Mouse (Mus musculus) stomach, embryonic 16.5 days (tissue): ENCODE data around the gene Ddx23. TPM values are rescaled to one million over a fixed set of nuclear protein-coding genes. Genes with fewer than 3 reads are reported as not detected.
A peak's percentile ranks its signal among the peaks of the same experiment; 100 is the strongest.

Experiments
- ATAC-seq: fragments of 200-750 bp; cut with Nextera tagmentation; 2 replicates; pipeline ENCODE4 v1.8.0; 2017; ENCODE audit warnings: moderate number of reproducible peaks, moderate TSS enrichment; ENCODE audit not compliant: insufficient read depth, low FRiP score
- H3K27ac ChIP-seq: fragments of 300-500 bp; sonication (generic); 2 replicates; pipeline ENCODE4 v1.5.1; 2014; ENCODE audit warnings: low read length
- H3K27me3 ChIP-seq: fragments of 300-500 bp; sonication (generic); 2 replicates; pipeline ENCODE4 v1.6.1; 2014; ENCODE audit warnings: low read length, control low read depth, mixed read lengths; ENCODE audit not compliant: control insufficient read depth, insufficient read depth
- H3K36me3 ChIP-seq: fragments of 300-500 bp; sonication (generic); 2 replicates; pipeline ENCODE4 v1.6.1; 2014; ENCODE audit warnings: low read length; ENCODE audit not compliant: control insufficient read depth, insufficient read depth
- H3K4me1 ChIP-seq: fragments of 300-500 bp; sonication (generic); 2 replicates; pipeline ENCODE4 v1.6.1; 2014; ENCODE audit warnings: low read length, control low read depth, mixed read lengths; ENCODE audit not compliant: control insufficient read depth, insufficient read depth
- H3K4me2 ChIP-seq: fragments of 300-500 bp; sonication (generic); 2 replicates; pipeline ENCODE4 v1.6.1; 2014; ENCODE audit warnings: low read depth, low read length, mixed read lengths
- H3K4me3 ChIP-seq: fragments of 300-500 bp; sonication (generic); replicated peaks from 2 replicates; pipeline ENCODE4 v1.5.1; 2014; ENCODE audit warnings: mild to moderate bottlenecking, low read length
- H3K9ac ChIP-seq: fragments of 300-500 bp; sonication (generic); 2 replicates; pipeline ENCODE4 v1.6.1; 2014; ENCODE audit warnings: low read length
- H3K9me3 ChIP-seq: fragments of 300-500 bp; sonication (generic); replicated peaks from 2 replicates; pipeline ENCODE4 v1.6.1; 2016; ENCODE audit warnings: low read length, control low read depth; ENCODE audit not compliant: control insufficient read depth
- WGBS: fragments of 180-500 bp; shearing (Covaris S2); extraction: QIAGEN DNeasy Blood & Tissue Kit; methylation state at CpG from one replicate; pipeline ENCODE4 v1.1.7; 2014; 5-methylcytosine and 5-hydroxymethylcytosine counted together
- polyA plus RNA-seq: library from polyadenylated mRNA; unstranded; fragments of >200 nt; fragmentation: Nextera tagmentation; extraction: Ambion mirVana; gene quantifications from 2 replicates; pipeline ENCODE4 v1.2.1, GENCODE M21; 2015

The Ddx23 gene
- polyA plus RNA-seq, 1 experiment from 2014 or later: 18.6 TPM

DNA sequence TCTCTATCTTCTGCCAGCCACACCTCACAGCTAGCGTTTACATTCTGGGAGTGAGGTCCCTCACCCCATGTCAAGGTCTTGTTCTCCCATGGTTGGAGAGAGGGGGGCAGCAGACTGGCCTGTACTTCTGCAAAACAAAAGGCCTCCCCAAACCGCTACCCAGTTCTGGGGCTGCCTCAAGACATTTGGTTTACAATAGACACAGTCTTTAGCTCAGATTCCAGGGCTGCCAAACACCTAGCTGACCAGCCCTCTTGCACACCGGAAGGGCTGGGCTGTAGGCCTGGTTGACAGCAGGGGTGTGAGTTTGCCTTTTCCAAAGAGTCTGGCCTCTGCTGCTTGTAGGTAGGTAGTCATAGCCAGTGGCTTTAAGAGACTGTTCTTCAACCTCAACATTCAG is 25.5 kb downstream of the Ddx23 start:
- 46% methylated on average over 3 of the region's 3 CpGs for WGBS
- H3K4me2 ChIP-seq: no peak overlapping the region
- H3K4me3 ChIP-seq: no peak overlapping the region
- H3K4me1 ChIP-seq: peaks cover 31% of the 10 kb centered on the region
- no peak for ATAC-seq
- peaks cover 8% of the 10 kb centered on the region for H3K27me3 ChIP-seq
- H3K36me3 ChIP-seq: no peaks in the 10 kb centered on the region
- H3K9ac ChIP-seq: no peak overlapping the region
- H3K27ac ChIP-seq: no peak overlapping the region
- no peaks in the 10 kb centered on the region for H3K9me3 ChIP-seq

- Histone ChIP-seq H3K4me3 (no peak overlapping the region), H3K4me2 (no peak overlapping the region), H3K9me3 (no peaks in the 10 kb centered on the region), H3K9ac (no peak overlapping the region), H3K27me3 (peaks cover 8% of the 10 kb centered on the region), H3K27ac (no peak overlapping the region), H3K4me1 (peaks cover 36% of the 10 kb centered on the region), H3K36me3 (no peaks in the 10 kb centered on the region)
- 61% methylated on average over 5 of the region's 5 CpGs for WGBS
- ATAC-seq: no peak
Measured at GRCm38 (mm10) chr15:98636517-98636916, 26.2 kb downstream of the Ddx23 start.

- H3K9me3 ChIP-seq: no peaks in the 10 kb centered on the region
- H3K9ac ChIP-seq: peak overlapping the region; percentile 83
- H3K4me3 ChIP-seq: peak overlapping the region; percentile 75
- peaks cover 40% of the 10 kb centered on the region for H3K4me1 ChIP-seq
- no peaks in the 10 kb centered on the region for H3K36me3 ChIP-seq
- no peak for ATAC-seq
- H3K27me3 ChIP-seq: peaks cover 12% of the 10 kb centered on the region
- H3K4me2 ChIP-seq: peak overlapping the region; percentile 95
- H3K27ac ChIP-seq: peak overlapping the region; percentile 72; the same call in 1 of the 2 replicates
- 4% methylated on average over 21 of the region's 21 CpGs for WGBS
Measured at GRCm38 (mm10) chr15:98635291-98635841, 27.3 kb downstream of the Ddx23 start.

- Histone ChIP-seq H3K9ac (peak overlapping the region; percentile 83), H3K36me3 (no peaks in the 10 kb centered on the region), H3K4me1 (peaks cover 37% of the 10 kb centered on the region), H3K27ac (peak overlapping the region; percentile 72; the same call in 1 of the 2 replicates), H3K27me3 (peaks cover 16% of the 10 kb centered on the region), H3K9me3 (no peaks in the 10 kb centered on the region), H3K4me3 (peak overlapping the region; percentile 75), H3K4me2 (peak overlapping the region; percentile 95)
- peak; percentile 61 for ATAC-seq
- 1% methylated on average over 51 of the region's 65 CpGs for WGBS
Measured at GRCm38 (mm10) chr15:98634541-98635081, 28.1 kb downstream of the Ddx23 start.

DNA sequence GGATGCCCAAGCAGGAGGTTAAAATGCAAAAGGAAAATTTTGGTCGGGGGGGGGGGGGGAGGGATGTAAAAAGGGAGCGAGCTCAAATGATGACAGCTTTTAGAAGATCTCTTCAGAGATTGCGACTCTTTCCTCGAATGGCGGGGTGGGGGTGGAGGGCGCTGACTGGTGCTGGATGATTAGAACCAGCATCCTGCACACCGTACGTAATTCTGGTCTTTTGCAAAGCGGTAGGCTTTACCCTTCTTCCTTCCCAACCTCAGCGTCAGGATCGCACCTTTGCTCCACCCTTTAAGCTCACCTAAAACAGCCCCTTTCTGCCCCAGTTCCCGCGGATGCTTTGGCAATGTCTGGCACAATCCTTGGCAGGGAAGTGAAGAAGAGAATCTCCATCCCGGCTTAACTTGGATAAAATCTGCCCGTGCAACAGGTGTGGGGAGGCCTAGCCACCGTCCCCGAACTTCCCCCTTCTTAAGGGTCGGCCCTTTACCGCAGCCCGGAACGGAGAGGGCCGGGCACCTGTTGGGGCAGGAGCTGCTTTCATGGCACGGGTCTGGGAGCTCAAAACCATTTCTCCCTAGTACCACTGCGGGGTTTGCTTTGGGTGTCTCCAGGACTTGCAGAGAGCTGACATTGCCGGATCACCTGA is 28.7 kb downstream of the Ddx23 start:
- WGBS: 2% methylated on average over 25 of the region's 25 CpGs
- Histone ChIP-seq H3K4me3 (peak overlapping the region; percentile 75), H3K27ac (0 out of 2 replicates have a peak overlapping the region, but pooled peaks have one; percentile 72), H3K36me3 (no peaks in the 10 kb centered on the region), H3K9me3 (no peaks in the 10 kb centered on the region), H3K27me3 (peaks cover 16% of the 10 kb centered on the region), H3K9ac (peak overlapping the region; percentile 83), H3K4me1 (peaks cover 43% of the 10 kb centered on the region), H3K4me2 (peak overlapping the region; percentile 95)
- no peak for ATAC-seq

DNA sequence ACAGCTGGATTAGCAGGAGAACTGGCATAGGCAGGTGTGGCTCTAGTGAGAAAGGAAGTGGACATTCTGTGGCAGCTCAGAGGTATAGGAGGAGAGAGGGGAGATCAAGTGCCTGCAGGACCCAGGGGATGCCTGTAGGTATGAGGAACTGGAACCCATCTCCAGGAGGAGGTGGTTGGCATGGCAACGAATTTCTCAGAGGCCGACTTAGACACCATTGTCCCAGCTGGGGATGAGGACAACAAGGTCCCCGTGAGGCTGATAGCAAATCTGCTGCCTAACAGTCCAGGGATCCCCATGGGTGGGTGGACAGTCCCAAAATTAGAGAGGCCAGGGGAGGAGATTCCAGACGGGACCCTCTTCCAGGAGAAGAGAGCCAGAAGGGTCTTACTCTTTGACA is 29.8 kb downstream of the Ddx23 start:
- ATAC-seq: no peak
- no peak overlapping the region; the same call in 1 of the 2 replicates for H3K27ac ChIP-seq
- no peaks in the 10 kb centered on the region for H3K9me3 ChIP-seq
- peak overlapping the region; percentile 74 for H3K9ac ChIP-seq
- H3K4me2 ChIP-seq: peak overlapping the region; percentile 95
- peaks cover 53% of the 10 kb centered on the region for H3K4me1 ChIP-seq
- WGBS: 7% methylated on average over 4 of the region's 4 CpGs
- H3K36me3 ChIP-seq: no peaks in the 10 kb centered on the region
- peaks cover 16% of the 10 kb centered on the region for H3K27me3 ChIP-seq
- peak overlapping the region; percentile 75 for H3K4me3 ChIP-seq

DNA sequence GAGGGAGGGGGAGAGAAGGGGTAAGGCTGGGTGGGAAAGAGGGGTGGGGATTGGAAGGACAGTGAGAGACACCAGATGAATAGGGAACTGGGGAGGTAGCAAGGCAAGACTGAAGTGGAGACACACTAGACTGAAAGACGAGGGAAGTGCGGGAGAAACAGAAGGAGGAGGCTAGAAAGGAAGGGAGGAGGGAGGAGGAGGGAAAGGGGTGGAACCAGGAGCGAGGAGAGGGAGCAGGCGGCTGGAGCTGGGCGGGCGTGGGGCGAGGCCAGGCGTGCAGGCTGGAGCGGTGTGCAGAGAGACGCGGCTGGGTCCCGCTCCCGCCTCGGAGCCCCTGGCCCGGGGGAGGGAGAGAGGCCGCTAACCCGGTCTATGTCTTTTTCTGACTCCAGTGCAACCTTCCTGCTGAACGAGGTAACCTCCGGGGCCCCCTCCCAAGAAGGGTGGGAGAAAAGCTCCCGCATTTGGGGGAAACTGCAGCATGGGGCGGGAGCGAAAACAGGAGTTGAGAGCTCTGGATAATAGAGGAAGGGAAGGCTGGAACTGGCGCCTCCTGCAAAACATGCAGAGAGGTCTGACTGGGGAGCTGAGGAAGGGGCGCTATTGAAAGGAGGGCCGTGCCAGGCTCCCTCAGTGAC is 30.5 kb downstream of the Ddx23 start:
- Histone ChIP-seq H3K27me3 (peaks cover 16% of the 10 kb centered on the region), H3K4me3 (peak overlapping the region; percentile 75), H3K27ac (peak overlapping the region; percentile 74), H3K4me1 (peaks cover 53% of the 10 kb centered on the region), H3K9me3 (no peaks in the 10 kb centered on the region), H3K36me3 (no peaks in the 10 kb centered on the region), H3K4me2 (peak overlapping the region; percentile 95), H3K9ac (peak overlapping the region; percentile 74)
- peak; percentile 84 for ATAC-seq
- under 1% methylated on average over 25 of the region's 25 CpGs for WGBS

- peaks cover 16% of the 10 kb centered on the region for H3K27me3 ChIP-seq
- H3K9ac ChIP-seq: peak overlapping the region; percentile 74
- H3K36me3 ChIP-seq: no peaks in the 10 kb centered on the region
- no peak for ATAC-seq
- under 1% methylated on average over 18 of the region's 18 CpGs for WGBS
- H3K4me2 ChIP-seq: peak overlapping the region; percentile 95
- H3K4me1 ChIP-seq: peaks cover 53% of the 10 kb centered on the region
- H3K4me3 ChIP-seq: peak overlapping the region; percentile 75
- no peaks in the 10 kb centered on the region for H3K9me3 ChIP-seq
- peak overlapping the region; percentile 74 for H3K27ac ChIP-seq
Measured at GRCm38 (mm10) chr15:98631493-98631892, 31.2 kb downstream of the Ddx23 start.

- Histone ChIP-seq H3K9me3 (no peaks in the 10 kb centered on the region), H3K27me3 (peaks cover 16% of the 10 kb centered on the region), H3K36me3 (no peaks in the 10 kb centered on the region), H3K4me3 (peak within 1 kb of the TSS; percentile 75), H3K27ac (peak within 1 kb of the TSS; percentile 74), H3K9ac (peak within 1 kb of the TSS; percentile 74), H3K4me2 (peak within 1 kb of the TSS; percentile 95), H3K4me1 (peaks cover 44% of the 10 kb centered on the region)
- WGBS: 45% methylated on average over 4 of the region's 4 CpGs
- ATAC-seq: no peak
Measured at GRCm38 (mm10) chr15:98630540-98630939, 32.2 kb downstream of the Ddx23 start, which contains the start of gene Cacnb3. Cacnb3 (plus strand) TSS chr15:98630840.
